Mouse (Mus musculus): Measurements from ENCODE around the gene Lrrc2. TPM values are rescaled to one million over a fixed set of nuclear protein-coding genes. Genes with fewer than 3 reads are reported as not detected.

Gene Lrrc2
- 100 to 1,000 TPM; 286 to 346 (median 321) TPM for total RNA-seq (2022)

- no peak for DNase-seq (ENCODE audit: low spot score)
These were observed at the start of gene Lrrc2 for GRCm38 (mm10) chr9:110951397-110951796. Gene Lrrc2, plus strand, starts transcription at chr9:110951545.

- no peak for DNase-seq (ENCODE audit: low spot score)
These were observed 49.1 kb upstream of the Lrrc2 start for GRCm38 (mm10) chr9:110902271-110902670.

GRCm38 (mm10) chr9:110907201-110907837 is 44.0 kb upstream of the Lrrc2 start:
- no peak for DNase-seq (ENCODE audit: low spot score)

- no peak for DNase-seq (ENCODE audit: low spot score)
These were observed 43.3 kb upstream of the Lrrc2 start for GRCm38 (mm10) chr9:110907838-110908630.

GRCm38 (mm10) chr9:110908631-110909016 is 42.7 kb upstream of the Lrrc2 start:
- DNase-seq (ENCODE audit: low spot score), result no peak

- no peak for DNase-seq (ENCODE audit: low spot score)
These were observed 41.9 kb upstream of the Lrrc2 start for GRCm38 (mm10) chr9:110909371-110909967.

- no peak for DNase-seq (ENCODE audit: low spot score)
These were observed 36.6 kb upstream of the Lrrc2 start for GRCm38 (mm10) chr9:110914631-110915236.

GRCm38 (mm10) chr9:110915466-110915865 is 35.9 kb upstream of the Lrrc2 start:
- DNase-seq (ENCODE audit: low spot score), result no peak

GRCm38 (mm10) chr9:110916786-110917185 is 34.6 kb upstream of the Lrrc2 start, which contains the start of gene Fam240a:
Gene Fam240a, minus strand, starts transcription at chr9:110916861.
- DNase-seq (ENCODE audit: low spot score), result no peak

GRCm38 (mm10) chr9:110920665-110921419 is 30.5 kb upstream of the Lrrc2 start:
- peak; percentile 40 for DNase-seq (ENCODE audit: low spot score)

- peak; percentile 62 for DNase-seq (ENCODE audit: low spot score)
These were observed 28.6 kb upstream of the Lrrc2 start for GRCm38 (mm10) chr9:110922759-110923158.

- DNase-seq (ENCODE audit: low spot score), result no peak
These were observed 19.8 kb upstream of the Lrrc2 start for GRCm38 (mm10) chr9:110931573-110931972.

- DNase-seq (ENCODE audit: low spot score), result peak; percentile 40
These were observed 17.4 kb upstream of the Lrrc2 start for GRCm38 (mm10) chr9:110933850-110934437.

GRCm38 (mm10) chr9:110935941-110936340 is 15.4 kb upstream of the Lrrc2 start:
- DNase-seq (ENCODE audit: low spot score), result peak; percentile 72

GRCm38 (mm10) chr9:110937506-110938490 is 13.5 kb upstream of the Lrrc2 start:
- no peak for DNase-seq (ENCODE audit: low spot score)

- DNase-seq (ENCODE audit: low spot score), result no peak
These were observed 7.1 kb upstream of the Lrrc2 start for GRCm38 (mm10) chr9:110944265-110944664.

- no peak for DNase-seq (ENCODE audit: low spot score)
These were observed 6.0 kb upstream of the Lrrc2 start for GRCm38 (mm10) chr9:110945343-110945742.

GRCm38 (mm10) chr9:110945926-110946325 is 5.4 kb upstream of the Lrrc2 start, which contains the start of gene Tdgf1:
Gene Tdgf1, minus strand, starts transcription at chr9:110946158.
- no peak for DNase-seq (ENCODE audit: low spot score)

- DNase-seq (ENCODE audit: low spot score), result no peak
These were observed 4.7 kb upstream of the Lrrc2 start for GRCm38 (mm10) chr9:110946548-110947044.

Data from heart, adult 8-10 months (tissue).